Mouse (Mus musculus): ENCODE results near the gene Fxr1.

DNA sequence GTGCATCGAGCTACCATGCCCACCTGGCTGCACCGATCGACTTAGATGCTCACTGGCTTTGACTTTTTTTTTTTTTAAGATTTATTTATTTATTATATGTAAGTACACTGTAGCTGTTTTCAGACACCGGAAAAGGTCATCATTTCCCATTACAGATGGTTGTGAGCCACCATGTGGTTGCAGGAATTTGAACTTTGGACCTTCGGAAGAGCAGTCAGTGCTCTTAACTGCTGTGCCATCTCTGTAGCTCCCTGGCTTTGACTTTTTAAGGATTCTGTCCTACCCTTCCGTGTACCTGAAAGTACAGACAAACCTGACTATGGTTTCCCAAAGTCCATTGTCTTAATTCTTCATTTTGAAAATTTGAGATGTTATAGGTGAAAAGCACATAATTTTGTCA, 53.0 kb downstream of the Fxr1 start:
- TF ChIP-seq POLR2A (IDR thresholded peaks at IDR 0.05; ENCODE audit: low read depth, low read length), result no peak
- TF ChIP-seq CTCF (conservative IDR thresholded peaks at IDR 0.05; ENCODE audit: insufficient read depth, insufficient read length, low read depth, low read length), result no peak
